In the genomic region with DNA sequence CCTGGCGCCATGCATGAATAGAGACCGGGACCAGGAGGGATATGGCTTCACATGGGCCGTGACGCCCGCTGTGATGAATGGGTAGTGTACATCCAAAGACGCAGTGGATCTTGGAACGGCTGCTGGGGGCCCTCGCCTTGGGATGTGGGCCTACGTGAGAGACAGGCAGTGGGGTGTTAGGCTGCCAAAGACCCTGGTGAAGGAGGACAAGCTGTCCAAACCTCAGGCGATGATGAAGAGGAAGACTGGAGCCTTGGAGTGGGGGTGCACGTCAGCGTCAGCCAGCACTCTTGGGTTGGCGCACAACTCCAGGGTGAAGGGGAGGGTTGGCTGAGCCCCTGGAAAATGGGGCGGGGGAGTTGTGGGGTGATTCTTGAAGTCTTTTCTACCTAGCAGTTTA, we compare ENCODE assay signal across 21 mouse cellular contexts. TPM values are rescaled to one million over a fixed set of nuclear protein-coding genes. Genes with fewer than 3 reads are reported as not detected.
A peak's percentile ranks its signal among the peaks of the same experiment; 100 is the strongest.
DNase-seq lines count a peak whose midpoint lies in the region; ATAC-seq lines count a peak whose summit lies in the region.
"Had no signal": no experiment of that assay in that cellular context is flagged by ENCODE, and none has a peak within 500 bp of the region (broad histone marks: within the 10 kb centered on the region; RNA-seq: fewer than 3 reads in every experiment).

No protein-coding gene starts in this region.

- H3K9ac ChIP-seq in heart, embryonic 13.5 days: no peak overlapping the region; the same call in 1 of the 2 replicates
- H3K9ac ChIP-seq in heart, embryonic 12.5 days: no peak overlapping the region
- no peak overlapping the region for H3K9ac ChIP-seq in neural tube, embryonic 13.5 days
- no peak overlapping the region for H3K9ac ChIP-seq in limb, embryonic 15.5 days
- H3K9ac ChIP-seq in forebrain, embryonic 15.5 days (replicated peaks): no peak overlapping the region
- H3K9ac ChIP-seq: forebrain, postnatal 0 days; neural tube, embryonic 15.5 days had no signal

- peaks cover 45% of the 10 kb centered on the region for H3K4me1 ChIP-seq in heart, embryonic 13.5 days
- peaks cover 46% of the 10 kb centered on the region for H3K4me1 ChIP-seq in heart, embryonic 12.5 days (replicated peaks)
- H3K4me1 ChIP-seq in neural tube, embryonic 13.5 days (replicated peaks): peaks cover 21% of the 10 kb centered on the region
- peaks cover 68% of the 10 kb centered on the region for H3K4me1 ChIP-seq in limb, embryonic 15.5 days
- peaks cover 13% of the 10 kb centered on the region for H3K4me1 ChIP-seq in forebrain, embryonic 15.5 days

- 85% methylated on average over 14 of the region's 14 CpGs for WGBS in heart, embryonic 13.5 days
- WGBS in heart, embryonic 12.5 days: 88% methylated on average over 14 of the region's 14 CpGs
- 74% methylated on average over 14 of the region's 14 CpGs for WGBS in neural tube, embryonic 13.5 days
- WGBS in limb, embryonic 15.5 days: 78% methylated on average over 14 of the region's 14 CpGs
- WGBS in forebrain, embryonic 15.5 days: 84% methylated on average over 14 of the region's 14 CpGs

- no peaks in the 10 kb centered on the region for H3K27me3 ChIP-seq in heart, embryonic 13.5 days (replicated peaks)
- H3K27me3 ChIP-seq in heart, embryonic 12.5 days (replicated peaks): no peaks in the 10 kb centered on the region
- no peaks in the 10 kb centered on the region; the same call in 1 of the 2 replicates for H3K27me3 ChIP-seq in neural tube, embryonic 13.5 days
- H3K27me3 ChIP-seq in limb, embryonic 15.5 days: no peaks in the 10 kb centered on the region
- H3K27me3 ChIP-seq in forebrain, embryonic 15.5 days: no peaks in the 10 kb centered on the region
- H3K27me3 ChIP-seq: neural tube, embryonic 15.5 days had no signal

- DNase-seq in neural tube, embryonic 10.5 days (ENCODE audit: extremely low spot score, low spot score): no peak
- no peak for DNase-seq in right cerebral cortex, postnatal 36 days (ENCODE audit: low spot score in 2 of 2)
- DNase-seq: adrenal gland, postnatal 25 days; cerebellum, adult 11 months; kidney, adult 2 months; spleen, adult 18-20 months; thymus, postnatal 25 days had no signal

- no peak overlapping the region for H3K4me3 ChIP-seq in heart, embryonic 13.5 days
- no peak overlapping the region for H3K4me3 ChIP-seq in heart, embryonic 12.5 days
- H3K4me3 ChIP-seq in neural tube, embryonic 13.5 days: no peak overlapping the region
- no peak overlapping the region for H3K4me3 ChIP-seq in limb, embryonic 15.5 days
- no peak overlapping the region for H3K4me3 ChIP-seq in forebrain, embryonic 15.5 days
- H3K4me3 ChIP-seq: erythroblast, embryonic 14.5 days; hindbrain, embryonic 10.5 days; neural tube, embryonic 15.5 days had no signal

- no peaks in the 10 kb centered on the region for H3K36me3 ChIP-seq in heart, embryonic 13.5 days
- H3K36me3 ChIP-seq in heart, embryonic 12.5 days: no peaks in the 10 kb centered on the region
- no peaks in the 10 kb centered on the region for H3K36me3 ChIP-seq in neural tube, embryonic 13.5 days
- no peaks in the 10 kb centered on the region for H3K36me3 ChIP-seq in limb, embryonic 15.5 days
- no peaks in the 10 kb centered on the region for H3K36me3 ChIP-seq in forebrain, embryonic 15.5 days
- H3K36me3 ChIP-seq: G1E; hindbrain, embryonic 10.5 days; neural tube, embryonic 15.5 days had no signal

- no peaks in the 10 kb centered on the region for H3K9me3 ChIP-seq in heart, embryonic 13.5 days
- H3K9me3 ChIP-seq in heart, embryonic 12.5 days (replicated peaks): no peaks in the 10 kb centered on the region
- H3K9me3 ChIP-seq in neural tube, embryonic 13.5 days: no peaks in the 10 kb centered on the region
- H3K9me3 ChIP-seq in limb, embryonic 15.5 days: no peaks in the 10 kb centered on the region
- H3K9me3 ChIP-seq in forebrain, embryonic 15.5 days: no peaks in the 10 kb centered on the region
- H3K9me3 ChIP-seq: G1E; hindbrain, embryonic 10.5 days; neural tube, embryonic 15.5 days had no signal

- no peak overlapping the region for H3K4me2 ChIP-seq in heart, embryonic 13.5 days
- H3K4me2 ChIP-seq in heart, embryonic 12.5 days: no peak overlapping the region
- no peak overlapping the region for H3K4me2 ChIP-seq in neural tube, embryonic 13.5 days
- no peak overlapping the region for H3K4me2 ChIP-seq in limb, embryonic 15.5 days
- H3K4me2 ChIP-seq in forebrain, embryonic 15.5 days (replicated peaks): no peak overlapping the region
- H3K4me2 ChIP-seq: liver, embryonic 11.5 days; midbrain, embryonic 11.5 days; neural tube, embryonic 15.5 days had no signal

- no peak for ATAC-seq in heart, embryonic 13.5 days (ENCODE audit: extremely low read depth, insufficient number of reproducible peaks, low FRiP score, low TSS enrichment)
- no peak for ATAC-seq in heart, embryonic 12.5 days (ENCODE audit: insufficient number of reproducible peaks, low FRiP score)
- no peak for ATAC-seq in neural tube, embryonic 13.5 days (ENCODE audit: low read depth)
- ATAC-seq in limb, embryonic 15.5 days (ENCODE audit: insufficient number of reproducible peaks, low FRiP score, low TSS enrichment, low read depth): peak; percentile 13
- ATAC-seq in forebrain, embryonic 15.5 days (replicated peaks): no peak

- H3K27ac ChIP-seq in heart, embryonic 13.5 days (replicated peaks): peak overlapping the region; percentile 70
- no peak overlapping the region for H3K27ac ChIP-seq in heart, embryonic 12.5 days (ENCODE audit: poor library complexity, severe bottlenecking)
- 0 out of 2 replicates have a peak overlapping the region, but pooled peaks have one; percentile 33 for H3K27ac ChIP-seq in neural tube, embryonic 13.5 days (replicated peaks)
- H3K27ac ChIP-seq in limb, embryonic 15.5 days: peak overlapping the region; percentile 92
- H3K27ac ChIP-seq in forebrain, embryonic 15.5 days (replicated peaks): no peak overlapping the region
- H3K27ac ChIP-seq: macrophage had no signal

RNA-seq across cellular contexts. Expression of a gene that starts 3.5 kb away (rescaled TPM):
- 0.19 and 0.41 TPM in 2 replicates for polyA plus RNA-seq in heart, embryonic 13.5 days (2015; fragmentation: Nextera tagmentation; extraction: Ambion mirVana)
- polyA plus RNA-seq in heart, embryonic 12.5 days (2016; fragmentation: Nextera tagmentation; extraction: Ambion mirVana): 0.28 and 0.57 TPM in 2 replicates
- polyA plus RNA-seq in neural tube, embryonic 13.5 days (2015; fragmentation: Nextera tagmentation; extraction: Ambion mirVana): 0.39 TPM in 1 of 2 replicates, not detected in the other
- 6.3 and 6.7 TPM in 2 replicates for polyA plus RNA-seq in limb, embryonic 15.5 days (2015; fragmentation: Nextera tagmentation; extraction: Ambion mirVana)
- polyA plus RNA-seq in forebrain, embryonic 15.5 days (2015; fragmentation: Nextera tagmentation; extraction: Ambion mirVana): not detected in 2 replicates
- polyA plus RNA-seq: erythroblast, embryonic 14.5 days; forebrain, postnatal 0 days; G1E; hindbrain, embryonic 10.5 days; midbrain, embryonic 11.5 days had no signal

RNA-seq across cellular contexts. Expression of a gene that starts 10.5 kb away (rescaled TPM):
- polyA plus RNA-seq in heart, embryonic 13.5 days (2015; fragmentation: Nextera tagmentation; extraction: Ambion mirVana): 34.8 and 41.9 TPM in 2 replicates
- 50.6 and 53.5 TPM in 2 replicates for polyA plus RNA-seq in heart, embryonic 12.5 days (2016; fragmentation: Nextera tagmentation; extraction: Ambion mirVana)
- 2.2 and 8.9 TPM in 2 replicates for polyA plus RNA-seq in neural tube, embryonic 13.5 days (2015; fragmentation: Nextera tagmentation; extraction: Ambion mirVana)
- 136 and 529 TPM in 2 replicates for polyA plus RNA-seq in limb, embryonic 15.5 days (2015; fragmentation: Nextera tagmentation; extraction: Ambion mirVana)
- 0.73 and 0.93 TPM in 2 replicates for polyA plus RNA-seq in forebrain, embryonic 15.5 days (2015; fragmentation: Nextera tagmentation; extraction: Ambion mirVana)
- polyA plus RNA-seq: erythroblast, embryonic 14.5 days had no signal

RNA-seq across cellular contexts. Expression of a gene that starts 29.5 kb away (rescaled TPM):
- 51.0 and 54.6 TPM in 2 replicates for polyA plus RNA-seq in heart, embryonic 13.5 days (2015; fragmentation: Nextera tagmentation; extraction: Ambion mirVana)
- 33.4 and 38.4 TPM in 2 replicates for polyA plus RNA-seq in heart, embryonic 12.5 days (2016; fragmentation: Nextera tagmentation; extraction: Ambion mirVana)
- 9.3 and 15.8 TPM in 2 replicates for polyA plus RNA-seq in neural tube, embryonic 13.5 days (2015; fragmentation: Nextera tagmentation; extraction: Ambion mirVana)
- 57.3 and 63.3 TPM in 2 replicates for polyA plus RNA-seq in limb, embryonic 15.5 days (2015; fragmentation: Nextera tagmentation; extraction: Ambion mirVana)
- 3.6 and 4.2 TPM in 2 replicates for polyA plus RNA-seq in forebrain, embryonic 15.5 days (2015; fragmentation: Nextera tagmentation; extraction: Ambion mirVana)

RNA-seq across cellular contexts. Expression of a gene that starts 43.3 kb away (rescaled TPM):
- polyA plus RNA-seq in heart, embryonic 13.5 days (2015; fragmentation: Nextera tagmentation; extraction: Ambion mirVana): 443 and 485 TPM in 2 replicates
- polyA plus RNA-seq in heart, embryonic 12.5 days (2016; fragmentation: Nextera tagmentation; extraction: Ambion mirVana): 431 and 436 TPM in 2 replicates
- 282 and 288 TPM in 2 replicates for polyA plus RNA-seq in neural tube, embryonic 13.5 days (2015; fragmentation: Nextera tagmentation; extraction: Ambion mirVana)
- polyA plus RNA-seq in limb, embryonic 15.5 days (2015; fragmentation: Nextera tagmentation; extraction: Ambion mirVana): 392 and 426 TPM in 2 replicates
- polyA plus RNA-seq in forebrain, embryonic 15.5 days (2015; fragmentation: Nextera tagmentation; extraction: Ambion mirVana): 195 and 218 TPM in 2 replicates

RNA-seq across cellular contexts. Expression of a gene that starts 48.6 kb away (rescaled TPM):
- polyA plus RNA-seq in heart, embryonic 13.5 days (2015; fragmentation: Nextera tagmentation; extraction: Ambion mirVana): 2.3 TPM in 1 of 2 replicates, not detected in the other
- 3.0 TPM in 1 of 2 replicates, not detected in the other for polyA plus RNA-seq in heart, embryonic 12.5 days (2016; fragmentation: Nextera tagmentation; extraction: Ambion mirVana)
- 1.9 TPM in 1 of 2 replicates, not detected in the other for polyA plus RNA-seq in neural tube, embryonic 13.5 days (2015; fragmentation: Nextera tagmentation; extraction: Ambion mirVana)
- not detected in 2 replicates for polyA plus RNA-seq in limb, embryonic 15.5 days (2015; fragmentation: Nextera tagmentation; extraction: Ambion mirVana)
- 1.0 and 3.0 TPM in 2 replicates for polyA plus RNA-seq in forebrain, embryonic 15.5 days (2015; fragmentation: Nextera tagmentation; extraction: Ambion mirVana)
- polyA plus RNA-seq: forebrain, postnatal 0 days; heart, embryonic 16.5 days; liver, embryonic 11.5 days; neural tube, embryonic 15.5 days had no signal

Comparison
In these comparisons a context has a peak if more than half of its experiments do, and no peak if none do; other contexts are left out.
1. H3K27ac ChIP-seq: peak in heart, embryonic 13.5 days (single experiment), neural tube, embryonic 13.5 days (single experiment) and limb, embryonic 15.5 days (single experiment); none in heart, embryonic 12.5 days (single experiment) and forebrain, embryonic 15.5 days (single experiment).